Mouse (Mus musculus) kidney, adult 2 months (tissue): ENCODE measurements at regions not wholly inside any gene's neighbourhood (a gene's known extent, or its start where the extent isn't known, plus 50 kb on each side); places are given as distances from the start of the nearest gene placed in this dataset.
A peak's percentile ranks its signal among the peaks of the same experiment; 100 is the strongest.

Experiments
- DNase-seq: peaks from one replicate; pipeline ENCODE4 v3.0.0; 2021
- H3K27ac ChIP-seq: fragments of 200-500 bp; 2 replicates; pipeline ENCODE4 v1.5.1; 2012; ENCODE audit warnings: low read depth, low read length, control low read depth, inconsistent platforms; ENCODE audit not compliant: insufficient read depth
- H3K27me3 ChIP-seq: fragments of 200-500 bp; replicated peaks from 2 replicates; pipeline ENCODE4 v1.6.1; 2012; ENCODE audit warnings: mild to moderate bottlenecking, moderate library complexity, low read length, inconsistent platforms; ENCODE audit not compliant: control insufficient read depth, insufficient read depth
- H3K36me3 ChIP-seq: fragments of 200-500 bp; 2 replicates; pipeline ENCODE4 v1.6.1; 2012; ENCODE audit warnings: mild to moderate bottlenecking, moderate library complexity, low read length, inconsistent platforms; ENCODE audit not compliant: control insufficient read depth, insufficient read depth
- H3K4me1 ChIP-seq: fragments of 200-500 bp; 2 replicates; pipeline ENCODE4 v1.6.1; 2011; ENCODE audit warnings: low read length; ENCODE audit not compliant: control insufficient read depth, insufficient read depth
- H3K4me3 ChIP-seq: fragments of 200-500 bp; 2 replicates; pipeline ENCODE4 v1.5.1; 2011; ENCODE audit warnings: mild to moderate bottlenecking, low read depth, low read length, control low read depth; ENCODE audit not compliant: insufficient read depth
- CTCF ChIP-seq: fragments of 200-500 bp; conservative IDR thresholded peaks from 2 replicates; pipeline ENCODE4 v1.5.1; 2011; ENCODE audit warnings: low read depth, mild to moderate bottlenecking, control low read depth, low read length, moderate library complexity, mixed read lengths; ENCODE audit not compliant: insufficient read depth, insufficient read length
- POLR2A ChIP-seq: fragments of 200-500 bp; IDR thresholded peaks from one replicate; pipeline ENCODE4 v1.6.1; 2011; ENCODE audit warnings: low read depth, low read length, control low read depth
- WGBS: fragments of 180-500 bp; shearing (Covaris S2); methylation state at CpG from one replicate; pipeline ENCODE4 v1.1.7; 2018; 5-methylcytosine and 5-hydroxymethylcytosine counted together

DNA sequence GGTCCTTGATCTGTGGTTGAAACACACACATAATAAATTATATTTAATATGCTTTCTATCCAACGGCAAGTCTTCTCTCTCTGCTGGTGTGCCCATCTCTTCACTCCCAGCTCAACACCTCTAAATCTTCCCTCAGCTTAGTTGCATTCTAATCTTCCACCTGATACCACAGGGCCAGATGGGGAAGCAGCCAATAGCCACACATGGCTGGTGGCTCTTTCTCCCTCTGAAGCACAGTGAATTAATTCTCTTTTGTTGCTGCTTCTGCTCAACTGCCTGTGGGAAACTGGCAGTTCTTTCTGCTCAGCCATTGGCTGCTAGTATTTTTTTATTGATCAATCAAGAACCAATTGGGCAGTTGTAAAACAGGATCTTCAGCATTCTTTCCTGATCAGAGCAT is 750.0 kb downstream of the Serpinb8 start:
- Histone ChIP-seq H3K27ac (no peak overlapping the region), H3K4me3 (no peak overlapping the region), H3K36me3 (no peaks in the 10 kb centered on the region), H3K4me1 (no peaks in the 10 kb centered on the region), H3K27me3 (no peaks in the 10 kb centered on the region)
- TF ChIP-seq CTCF (no peak), POLR2A (no peak)
- no peak for DNase-seq
- WGBS, result 74% methylated on average over 1 of the region's 1 CpGs

DNA sequence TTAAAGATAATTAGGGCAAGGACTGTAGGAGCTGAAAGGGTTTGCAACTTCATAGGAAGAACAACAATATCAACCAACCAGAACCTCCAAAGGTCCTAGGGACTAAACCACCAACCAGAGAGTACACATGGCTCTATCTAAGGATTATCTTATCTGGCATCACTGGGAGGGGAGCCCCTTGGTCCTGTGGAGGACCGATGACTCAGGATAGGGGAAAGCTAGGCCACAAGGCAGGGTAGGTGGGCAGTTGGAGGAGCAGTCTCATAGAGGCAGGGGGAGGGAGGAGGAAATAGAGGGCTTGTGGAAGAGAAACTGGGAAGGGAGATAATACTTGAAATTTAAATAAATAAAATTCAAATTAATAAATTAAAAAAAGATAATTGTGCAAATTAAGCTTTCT is 751.5 kb downstream of the Serpinb8 start:
- 74% methylated on average over 1 of the region's 1 CpGs for WGBS
- H3K4me3 ChIP-seq, result no peak overlapping the region
- no peaks in the 10 kb centered on the region for H3K36me3 ChIP-seq
- DNase-seq, result no peak
- no peaks in the 10 kb centered on the region for H3K27me3 ChIP-seq
- no peaks in the 10 kb centered on the region for H3K4me1 ChIP-seq
- TF ChIP-seq CTCF (no peak), POLR2A (no peak)
- H3K27ac ChIP-seq, result no peak overlapping the region

DNA sequence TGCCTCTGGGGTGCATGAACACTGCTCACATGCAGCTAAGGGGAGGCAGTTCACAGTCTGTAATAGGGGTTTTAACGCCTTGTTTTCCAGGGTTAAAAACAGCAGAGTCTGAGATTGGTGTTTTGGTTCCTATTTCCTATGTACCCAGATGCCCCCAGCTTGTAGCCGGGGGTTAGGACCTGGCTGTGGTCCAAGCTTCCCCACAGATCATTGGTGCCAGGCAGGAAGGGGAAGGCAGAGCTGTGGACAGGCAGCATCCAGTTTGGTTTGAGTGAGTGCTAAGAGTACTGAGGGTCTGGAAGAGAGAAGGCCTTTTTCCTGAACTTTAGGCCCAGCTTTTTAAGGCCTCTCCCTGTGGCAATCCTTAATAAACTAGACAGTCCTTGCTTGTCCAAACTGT is 774.0 kb downstream of the Serpinb8 start:
- Histone ChIP-seq H3K4me1 (no peaks in the 10 kb centered on the region), H3K27me3 (no peaks in the 10 kb centered on the region), H3K36me3 (no peaks in the 10 kb centered on the region), H3K27ac (no peak overlapping the region), H3K4me3 (no peak overlapping the region)
- DNase-seq, result no peak
- TF ChIP-seq CTCF (no peak), POLR2A (no peak)
- 45% methylated on average over 2 of the region's 2 CpGs for WGBS

DNA sequence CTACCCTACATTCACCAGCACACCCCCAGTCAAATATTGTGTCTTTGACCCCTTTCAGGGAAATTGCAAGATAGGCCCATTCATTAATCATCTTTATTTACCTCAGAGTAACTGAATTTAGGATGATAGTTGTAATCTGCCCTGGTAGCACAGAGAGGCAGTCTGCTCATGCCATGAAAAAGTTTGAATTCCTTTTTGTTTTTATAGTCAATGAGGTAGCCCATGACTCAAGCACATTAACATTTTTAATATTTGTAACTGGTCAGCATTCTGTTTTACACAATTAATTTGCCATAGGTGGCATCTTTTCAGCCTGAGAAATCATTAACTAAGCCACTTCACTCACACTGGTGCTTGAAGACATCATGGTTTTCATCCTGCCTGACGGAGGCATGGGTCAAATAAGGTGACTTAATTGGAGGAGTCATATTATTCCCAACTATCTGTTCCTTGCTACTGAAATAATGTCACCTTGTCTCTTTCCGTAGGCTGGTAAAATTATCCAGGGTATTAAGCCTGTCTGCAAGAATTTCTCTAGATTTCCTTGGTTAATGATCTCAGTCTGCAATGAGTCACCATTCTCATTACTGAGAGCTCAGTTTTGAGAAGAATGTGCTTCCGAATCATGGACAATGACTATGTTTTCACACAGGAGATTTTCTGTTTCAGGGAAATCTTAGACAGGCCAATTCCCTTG is 780.2 kb downstream of the Serpinb8 start:
- 42% methylated on average over 3 of the region's 3 CpGs for whole genome bisulfite sequencing
- Histone ChIP-seq H3K36me3 (no peaks in the 10 kb centered on the region), H3K4me1 (no peaks in the 10 kb centered on the region), H3K27me3 (no peaks in the 10 kb centered on the region), H3K4me3 (no peak overlapping the region), H3K27ac (no peak overlapping the region)
- DNase-seq, result peak; percentile 24
- no peak for TF ChIP-seq POLR2A
- TF ChIP-seq CTCF, result no peak

DNA sequence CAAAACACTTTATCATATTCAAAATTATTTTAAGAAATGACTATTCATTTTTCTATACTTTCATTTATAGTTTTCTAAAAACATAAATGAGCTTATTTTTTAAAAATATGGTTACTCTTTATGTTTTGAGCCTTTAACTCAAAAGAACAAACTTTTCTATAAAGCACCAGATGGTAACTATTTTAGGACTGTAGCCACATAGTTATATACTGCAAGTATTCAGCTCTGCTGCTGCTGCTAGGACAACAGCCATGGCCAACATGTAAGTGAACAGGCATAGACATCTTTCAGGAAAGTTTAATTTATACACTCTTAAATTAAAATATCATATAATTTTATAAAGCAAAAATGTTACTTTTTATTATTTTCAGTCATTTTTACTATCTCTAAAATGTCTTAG is 800.1 kb downstream of the Serpinb8 start:
- Histone ChIP-seq H3K27me3 (no peaks in the 10 kb centered on the region), H3K36me3 (no peaks in the 10 kb centered on the region), H3K4me3 (no peak overlapping the region), H3K27ac (no peak overlapping the region), H3K4me1 (no peaks in the 10 kb centered on the region)
- no peak for TF ChIP-seq POLR2A
- TF ChIP-seq CTCF, result no peak
- no peak for DNase-seq

DNA sequence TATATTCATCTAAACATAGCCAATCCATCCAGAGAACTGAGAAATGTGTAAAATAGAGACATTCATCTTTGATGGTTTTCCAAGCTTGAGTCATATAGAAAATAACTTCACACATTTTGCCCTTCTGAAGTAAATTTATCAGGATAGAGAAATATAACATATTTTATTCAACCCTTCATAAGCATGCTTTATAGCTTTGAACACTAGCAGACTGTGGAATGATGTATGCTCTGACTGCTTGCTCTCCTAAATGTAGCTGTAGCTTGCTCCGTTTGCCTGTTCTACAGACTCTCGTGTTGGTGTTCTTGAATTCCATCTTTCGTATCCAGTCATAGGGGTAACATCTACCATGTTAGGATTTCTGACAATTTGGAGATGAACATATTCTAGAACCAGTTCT is 800.7 kb downstream of the Serpinb8 start:
- Histone ChIP-seq H3K4me1 (no peaks in the 10 kb centered on the region), H3K27ac (no peak overlapping the region), H3K4me3 (no peak overlapping the region), H3K36me3 (no peaks in the 10 kb centered on the region), H3K27me3 (no peaks in the 10 kb centered on the region)
- TF ChIP-seq CTCF (no peak), POLR2A (no peak)
- WGBS, result 86% methylated on average over 3 of the region's 3 CpGs
- no peak for DNase-seq

DNA sequence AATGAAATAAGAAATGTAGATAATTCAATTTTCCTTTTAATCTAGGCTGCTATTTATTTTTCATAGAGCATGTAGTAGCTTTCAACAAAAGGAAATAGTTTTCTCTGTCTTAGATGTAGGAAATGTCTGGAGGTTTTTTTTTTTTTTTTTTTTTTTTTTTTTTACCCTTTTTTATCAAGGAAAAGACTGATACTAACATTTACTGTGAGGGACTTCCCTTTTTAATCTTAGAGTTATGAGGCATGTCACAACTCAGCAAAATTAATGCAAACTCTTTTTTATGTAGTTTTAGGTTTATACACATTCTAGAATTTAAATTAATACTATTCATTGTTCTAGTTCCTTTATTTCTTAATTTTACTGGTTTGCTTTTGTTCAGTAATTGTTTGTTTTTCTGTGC is 850.0 kb downstream of the Serpinb8 start:
- Histone ChIP-seq H3K4me1 (no peaks in the 10 kb centered on the region), H3K27ac (no peak overlapping the region), H3K27me3 (no peaks in the 10 kb centered on the region), H3K4me3 (no peak overlapping the region), H3K36me3 (no peaks in the 10 kb centered on the region)
- TF ChIP-seq POLR2A, result no peak
- no peak for TF ChIP-seq CTCF
- no peak for DNase-seq
